Mouse (Mus musculus) adrenal gland, postnatal 14 days (tissue): Measurements from ENCODE around the gene Stx4a. TPM values are rescaled to one million over a fixed set of nuclear protein-coding genes. Genes with fewer than 3 reads are reported as not detected.
"Not testable (repeated sequence)": the region's sequence is repeated elsewhere in the genome, so short reads cannot be mapped to it uniquely, and the experiment has no call there.

Experiments
- DNase-seq: peaks from one replicate; pipeline ENCODE4 v3.0.0; 2021; ENCODE audit warnings: mixed read lengths
- total RNA-seq: library from RNA; stranded (reverse); gene quantifications from 2 replicates; pipeline ENCODE4 v1.2.3, GENCODE M21; 2021

Gene Stx4a
- total RNA-seq, 1 experiment from 2014 or later, result 84.5 TPM

DNA sequence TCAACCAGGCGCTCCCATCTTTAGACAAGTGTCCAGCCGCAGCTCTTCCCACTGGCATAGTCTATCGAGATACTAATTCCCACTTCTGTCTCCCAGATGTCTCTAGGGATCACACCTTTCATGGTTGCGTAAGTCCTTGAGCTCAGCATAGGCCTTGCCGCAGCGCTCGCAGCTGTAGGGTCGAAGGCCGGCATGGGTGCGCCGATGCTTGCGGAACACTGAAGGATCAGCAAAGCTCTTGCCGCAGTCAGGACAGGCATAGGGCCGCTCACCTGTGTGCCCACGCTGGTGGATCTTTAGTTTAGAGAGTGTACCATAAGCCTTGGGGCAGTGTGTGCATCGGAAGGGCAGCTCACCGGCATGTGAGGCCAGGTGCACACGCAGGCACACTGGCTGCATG lies 43.5 kb downstream of the Stx4a start:
- no peak for DNase-seq

DNA sequence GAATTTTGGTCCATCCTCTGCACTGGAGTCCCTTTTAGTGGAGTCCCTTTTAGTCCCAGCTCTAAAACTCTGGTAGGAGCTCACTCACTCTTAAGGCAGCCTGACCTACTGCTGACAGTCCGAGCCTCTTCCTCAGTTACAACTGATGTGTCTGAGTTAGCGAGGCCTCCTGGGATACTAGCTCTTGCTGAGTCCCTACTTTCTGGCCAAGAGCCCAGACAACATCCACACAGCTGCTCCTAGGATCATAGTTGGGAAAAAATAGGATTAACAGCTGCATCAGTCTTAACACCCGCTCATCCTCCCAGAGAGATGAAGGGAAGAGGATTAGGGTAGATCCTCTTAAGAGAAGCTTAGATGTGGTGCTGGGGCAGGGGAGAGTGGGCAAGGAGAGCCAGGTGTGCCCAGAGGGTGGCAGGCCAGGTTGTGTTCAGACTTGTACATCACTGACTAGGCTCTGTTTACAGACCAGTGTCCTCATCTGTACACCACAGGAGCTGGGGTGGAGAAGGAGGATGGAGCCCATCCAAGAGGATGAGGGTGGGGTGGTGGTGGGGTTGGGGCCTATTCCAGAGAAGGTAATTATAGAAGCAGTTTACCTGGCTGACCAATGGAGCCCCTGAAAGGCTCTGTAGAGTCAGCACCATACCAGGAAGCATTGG lies 45.2 kb downstream of the Stx4a start:
- no peak for DNase-seq

DNA sequence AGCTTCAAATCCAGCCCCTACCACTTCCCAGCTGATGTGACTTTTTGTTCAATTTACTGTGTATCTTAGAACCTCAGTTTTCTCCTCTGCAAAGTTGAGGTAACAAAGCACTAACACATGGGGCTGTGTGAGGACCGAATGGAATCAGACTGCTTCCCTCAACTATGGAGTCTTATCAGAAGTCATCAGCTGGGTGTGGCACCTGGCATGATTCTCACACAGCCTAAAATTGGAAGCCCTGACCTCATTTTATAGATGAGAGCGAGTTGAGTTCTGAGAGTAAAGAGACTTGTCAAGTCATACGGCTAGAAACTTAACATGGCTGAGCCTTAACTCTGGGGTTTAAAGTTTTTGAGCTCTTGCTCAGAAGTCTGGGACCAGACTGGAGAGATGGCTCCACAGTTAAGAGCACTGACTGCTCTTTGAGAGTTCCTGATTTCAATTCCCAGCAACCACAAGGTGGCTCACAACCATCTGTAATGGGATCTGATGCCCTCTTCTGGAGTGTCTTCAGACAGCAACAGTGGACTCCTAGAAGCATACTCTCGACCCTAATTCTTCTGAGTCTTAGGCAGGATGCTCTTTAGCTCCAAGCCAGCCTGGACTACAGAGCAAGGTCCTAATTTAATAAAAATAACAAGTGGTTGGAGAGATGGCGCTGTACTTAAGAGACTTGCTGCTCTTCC lies 46.2 kb downstream of the Stx4a start:
- DNase-seq, result no peak

- no peak for DNase-seq
Observed at GRCm38 (mm10) chr7:127874812-127875626, 50.9 kb downstream of the Stx4a start.

DNA sequence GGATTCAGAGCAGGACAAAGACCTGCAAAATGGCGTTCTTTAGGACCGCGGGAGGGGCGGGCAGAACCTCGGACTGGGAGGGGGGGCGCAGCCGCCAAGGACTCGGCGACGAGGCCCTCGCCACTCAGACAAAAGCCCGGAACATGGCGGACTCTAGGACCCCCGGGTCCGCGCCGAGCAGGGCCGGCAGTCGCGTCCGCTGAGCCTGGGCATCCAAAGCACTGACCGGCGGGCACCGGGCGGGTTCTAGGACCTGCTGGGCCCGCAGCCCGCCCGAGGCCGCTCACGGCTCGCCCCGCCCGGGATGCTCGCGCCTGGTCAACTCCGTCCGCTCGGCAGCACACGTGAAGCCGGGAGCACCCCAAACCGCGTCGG lies 51.5 kb downstream of the Stx4a start:
- DNase-seq, result peak; percentile 94

- peak; percentile 88 for DNase-seq
Observed at GRCm38 (mm10) chr7:127876041-127876466, 52.0 kb downstream of the Stx4a start, which contains the start of gene Zfp646. Zfp646 (plus strand) TSS chr7:127876221.

DNA sequence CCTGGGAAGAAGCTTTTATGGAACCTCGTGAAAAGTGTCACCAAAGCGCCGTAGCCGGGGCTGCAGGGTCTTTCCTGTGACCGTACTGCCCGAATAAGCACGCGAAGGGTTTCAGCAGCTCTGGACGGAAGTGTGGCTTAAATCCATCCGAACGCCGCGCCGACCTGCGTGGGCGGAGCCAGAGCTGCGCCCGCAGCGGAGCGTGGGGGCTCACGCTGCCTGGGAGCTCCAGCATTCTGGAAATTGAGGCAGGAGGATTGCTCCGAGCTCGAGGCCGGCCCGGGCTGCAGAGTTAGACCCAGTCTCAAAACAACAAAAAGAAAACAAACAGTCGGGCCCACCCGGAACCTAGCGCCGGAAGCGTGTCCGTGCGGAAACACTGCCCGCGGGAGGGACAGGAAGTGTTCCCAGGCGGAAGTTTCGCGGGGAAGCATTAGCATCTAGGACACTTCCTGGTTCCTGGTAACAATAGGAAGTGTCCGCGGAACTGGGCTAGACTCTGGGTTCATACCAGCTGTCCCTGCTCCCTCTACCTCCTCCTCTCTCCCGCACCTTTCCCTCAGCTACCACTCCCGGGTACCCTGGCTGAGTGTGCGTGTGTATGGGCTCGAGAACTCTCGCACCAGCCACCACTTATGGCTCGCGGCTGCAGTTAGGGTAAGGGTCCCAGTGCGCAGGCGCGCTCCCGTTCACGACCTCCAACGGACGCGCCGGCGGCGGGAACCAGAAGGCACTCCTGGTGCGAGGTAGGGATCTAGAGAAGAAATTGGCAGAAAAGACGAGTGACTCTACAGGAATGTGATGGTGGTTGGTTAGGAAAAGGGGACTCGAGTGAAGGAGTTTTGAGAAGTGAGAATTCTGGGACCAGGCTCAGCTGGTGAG lies 52.6 kb downstream of the Stx4a start, which contains the start of gene Zfp668:
Gene Zfp668, minus strand, starts transcription at position 362 of the 882 bp plus-strand sequence.
- peak; percentile 95 for DNase-seq

- no peak for DNase-seq
Observed at GRCm38 (mm10) chr7:127879301-127879700, 55.2 kb downstream of the Stx4a start.

GRCm38 (mm10) chr7:127880431-127880830 lies 56.3 kb downstream of the Stx4a start:
- no peak for DNase-seq

DNA sequence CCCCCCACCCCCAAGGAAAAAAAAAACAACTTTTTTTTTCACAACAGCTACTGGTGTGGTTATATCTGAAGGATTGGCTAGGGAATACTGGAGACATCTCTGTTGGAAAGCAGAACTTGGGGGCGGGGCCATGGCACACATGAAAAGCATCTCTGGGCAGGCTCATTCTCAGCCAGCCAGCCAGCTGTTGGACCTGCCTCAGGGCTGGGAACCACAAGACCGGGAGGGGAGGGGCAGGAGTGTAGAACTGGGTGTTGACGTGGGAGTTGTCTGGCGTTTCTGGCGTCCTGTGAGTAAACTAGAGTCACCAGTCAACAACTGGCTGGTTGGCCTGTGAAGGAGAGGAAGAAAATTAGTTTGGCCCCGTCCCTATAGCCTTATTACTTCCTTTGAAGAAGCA lies 61.9 kb downstream of the Stx4a start:
- DNase-seq, result peak; percentile 52

- no peak for DNase-seq
Observed at GRCm38 (mm10) chr7:127886551-127886950, 62.5 kb downstream of the Stx4a start.

DNA sequence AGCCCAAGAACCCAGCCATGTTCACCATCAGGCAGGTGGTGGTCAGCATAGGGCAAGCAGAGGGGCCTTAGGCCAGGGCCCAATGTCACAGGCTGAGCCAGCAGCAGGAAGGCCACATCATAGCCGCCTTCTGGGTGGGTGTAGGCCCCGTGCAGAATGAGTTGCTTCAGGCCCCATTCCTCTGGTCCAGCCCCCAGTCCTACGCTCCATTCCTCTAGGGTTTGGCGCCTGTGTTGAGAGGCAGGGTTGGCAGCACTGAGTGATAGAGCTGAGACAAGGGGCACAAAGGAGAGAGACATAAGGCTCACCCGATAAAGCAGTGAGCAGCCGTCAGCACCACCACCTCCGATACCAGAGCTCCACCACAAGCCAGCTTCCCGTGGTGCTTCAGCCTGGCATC lies 63.1 kb downstream of the Stx4a start:
- no peak for DNase-seq

GRCm38 (mm10) chr7:127887781-127888180 lies 63.7 kb downstream of the Stx4a start:
- DNase-seq, result no peak

DNA sequence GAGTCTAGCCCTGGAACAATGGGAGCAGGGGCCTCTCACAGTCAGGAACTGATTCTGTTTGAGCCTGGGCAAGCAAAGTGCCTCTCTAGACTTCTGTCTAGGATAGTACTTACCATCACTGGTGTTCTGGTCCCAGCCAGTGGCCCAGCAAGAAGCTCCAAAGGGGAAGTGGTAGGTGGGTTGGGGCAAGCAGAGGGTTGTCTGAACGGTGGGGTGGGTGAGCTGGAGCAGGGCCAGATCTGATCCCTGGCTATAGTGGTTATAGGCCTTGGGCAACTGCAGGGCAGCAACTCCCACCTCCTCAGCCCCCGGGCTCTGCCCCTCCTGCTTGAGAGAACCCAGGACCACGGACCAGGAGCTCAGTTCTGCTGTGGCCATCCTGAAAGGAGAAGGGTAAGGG lies 64.7 kb downstream of the Stx4a start:
- no peak for DNase-seq

DNA sequence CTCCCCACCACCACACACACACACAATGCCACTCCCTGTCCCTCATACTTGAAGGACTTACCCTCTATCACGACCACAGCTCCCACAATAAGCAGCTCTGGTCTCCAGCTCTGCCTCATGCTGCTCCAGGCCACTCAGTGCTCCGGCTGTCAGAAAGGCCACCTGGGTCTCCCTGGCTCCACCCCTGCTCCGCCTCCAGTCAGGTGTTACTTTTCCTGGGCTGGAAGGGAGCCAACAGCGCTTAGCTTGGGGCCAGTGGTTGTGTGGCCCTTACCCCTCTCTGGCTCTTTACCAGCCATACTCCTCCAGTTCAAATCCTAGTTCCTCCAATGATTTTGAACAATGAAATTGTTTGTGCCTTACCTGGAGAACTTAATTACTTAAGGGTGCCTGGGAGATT lies 66.7 kb downstream of the Stx4a start, which contains the start of gene Prss53:
Gene Prss53, minus strand, starts transcription at position 173 of the 400 bp plus-strand sequence.
- no peak for DNase-seq

- no peak for DNase-seq
Observed at GRCm38 (mm10) chr7:127894480-127894879, 70.4 kb downstream of the Stx4a start.

DNA sequence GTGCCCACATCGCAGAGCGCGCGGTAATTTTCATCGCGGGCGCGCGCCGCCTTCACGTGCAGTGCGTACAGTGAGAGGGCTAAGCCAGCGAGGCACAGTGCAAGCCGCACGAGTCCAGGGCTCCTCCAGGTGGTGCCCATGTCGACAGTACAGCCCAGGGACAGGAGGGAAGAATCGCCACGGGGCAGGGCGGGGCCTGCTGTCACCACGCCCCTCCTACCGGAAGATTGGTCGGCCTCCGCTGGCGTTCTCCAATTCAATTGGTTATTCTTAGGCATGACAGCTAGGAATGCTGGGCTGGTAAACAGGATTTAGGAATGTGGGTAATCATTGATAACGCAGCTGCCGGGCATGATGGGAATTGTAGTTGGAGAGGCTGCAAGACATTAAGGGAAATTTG lies 71.3 kb downstream of the Stx4a start, which contains the start of the genes Gm21974 and Vkorc1:
Gene Gm21974, minus strand, starts transcription at position 13 of the 400 bp plus-strand sequence.
Gene Vkorc1, minus strand, starts transcription at position 176 of the 400 bp plus-strand sequence.
- DNase-seq, result peak; percentile 96

DNA sequence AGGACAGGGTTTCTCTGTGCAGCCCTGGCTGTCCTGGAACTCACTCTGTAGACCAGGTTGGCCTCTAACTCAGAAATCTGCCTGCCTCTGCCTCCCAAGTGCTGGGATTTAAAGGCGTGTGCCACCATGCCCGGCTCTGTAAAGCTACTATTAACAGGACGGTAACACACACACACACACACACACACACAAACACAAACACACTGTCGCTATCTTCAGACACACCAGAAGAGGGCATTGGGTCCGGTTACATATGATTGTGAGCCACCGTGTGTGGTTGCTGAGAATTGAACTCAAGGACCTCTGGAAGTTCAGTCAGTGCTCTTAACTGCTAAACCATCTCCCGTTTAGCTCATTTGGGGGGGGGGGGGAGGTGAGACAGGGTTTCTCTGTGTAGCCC lies 71.8 kb downstream of the Stx4a start:
- not testable (repeated sequence) for DNase-seq

DNA sequence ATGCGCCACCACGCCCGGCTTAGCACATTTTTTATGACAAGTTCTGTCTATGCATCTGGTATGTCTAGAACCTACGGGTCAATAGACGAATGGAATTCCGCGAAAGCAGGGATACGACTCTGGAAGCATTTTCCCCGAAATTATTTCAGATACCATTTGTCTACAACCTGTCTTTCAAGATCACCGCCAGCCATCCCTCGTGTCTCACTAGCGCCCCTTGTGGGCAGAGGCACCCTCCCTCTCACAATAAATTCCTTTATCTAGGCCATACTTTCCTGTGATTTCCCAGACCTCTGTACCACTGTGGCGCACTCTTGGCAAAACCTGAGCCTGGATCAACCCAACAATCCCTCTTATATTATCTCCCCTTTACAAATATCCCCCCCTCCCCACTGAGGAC lies 72.3 kb downstream of the Stx4a start:
- DNase-seq, result peak; percentile 81

DNA sequence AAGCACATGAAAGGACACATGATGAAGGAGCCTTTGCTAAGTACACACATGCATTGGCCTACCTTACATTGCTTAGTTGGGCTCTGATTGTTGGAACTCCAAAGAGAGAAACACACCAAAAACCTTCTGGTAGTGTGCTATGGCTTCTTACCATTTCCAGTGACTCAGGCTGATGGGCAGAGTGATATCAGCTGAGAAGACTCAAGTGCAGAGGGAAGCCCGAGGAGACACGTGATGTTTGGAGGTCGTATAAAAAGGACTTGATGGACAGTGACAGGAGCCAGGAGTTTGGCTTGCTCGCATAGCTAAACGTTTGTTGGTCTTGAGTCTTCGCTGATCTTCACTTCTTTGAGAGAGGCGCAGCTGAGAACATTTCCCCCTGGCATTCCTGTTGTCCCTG lies 73.4 kb downstream of the Stx4a start:
- no peak for DNase-seq

DNA sequence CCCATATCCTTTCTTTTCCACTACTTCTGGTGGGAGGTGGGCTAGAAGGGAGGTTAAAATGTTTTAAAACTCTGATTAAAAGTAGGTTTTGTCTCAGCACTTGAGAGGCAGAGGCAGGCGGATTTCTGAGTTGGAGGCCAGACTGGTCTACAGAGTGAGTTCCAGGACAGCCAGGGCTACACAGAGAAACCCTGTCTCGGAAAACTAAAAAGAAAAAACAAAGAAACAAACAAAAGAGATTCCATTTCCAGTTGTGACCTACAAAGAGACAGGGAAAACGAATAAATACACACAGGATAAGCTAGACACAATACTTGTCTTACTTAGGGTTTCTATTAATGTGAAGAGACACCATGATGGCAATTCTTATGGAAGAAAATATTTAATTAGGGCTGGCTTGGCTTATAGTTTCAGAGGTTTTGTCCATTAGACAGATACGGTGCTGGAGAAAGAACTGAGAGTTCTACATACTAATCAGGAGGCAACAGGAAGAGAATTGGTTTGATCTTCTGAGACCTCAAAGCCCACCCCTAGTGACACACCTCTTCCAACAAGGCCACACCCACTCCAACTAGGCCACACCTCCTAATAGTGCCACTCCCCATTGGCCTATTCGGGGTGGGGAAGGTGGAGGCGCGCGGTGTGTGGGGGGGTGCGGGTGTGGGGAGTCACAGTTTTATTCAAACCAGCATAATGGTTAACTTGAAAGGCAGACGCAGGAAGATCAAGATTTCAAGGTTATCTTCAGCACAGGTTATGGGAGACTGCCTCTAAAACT lies 74.3 kb downstream of the Stx4a start:
- DNase-seq, result no peak
